Mouse (Mus musculus): Measurements from ENCODE around the gene Phf21b.

- TF ChIP-seq GATA1 (IDR thresholded peaks at IDR 0.05; ENCODE audit: low read length) (no peak), TAL1 (IDR thresholded peaks at IDR 0.05; ENCODE audit: low read length) (no peak)
These were observed 68.7 kb downstream of the Phf21b start for GRCm38 (mm10) chr15:84787161-84787560.
